Mouse (Mus musculus) liver, embryonic 14.5 days (tissue): ENCODE measurements at regions not wholly inside any gene's neighbourhood (a gene's known extent, or its start where the extent isn't known, plus 50 kb on each side); places are given as distances from the start of the nearest gene placed in this dataset.

ENCODE experiments used
- ATAC-seq: fragments of 200-750 bp; cut with Nextera tagmentation; 2 replicates; pipeline ENCODE4 v1.8.0; 2017; ENCODE audit warnings: moderate number of reproducible peaks, mild to moderate bottlenecking, moderate library complexity; ENCODE audit not compliant: insufficient read depth
- DNase-seq, 3 experiments: peaks; one replicate each; pipeline ENCODE4 v3.0.0-alpha.2; 2012 to 2013; ENCODE audit warnings: low read depth in 3 of 3, low spot score in 3 of 3
- H3K27ac ChIP-seq: fragments of 300-500 bp; sonication (generic); 2 replicates; pipeline ENCODE4 v1.5.1; 2014; ENCODE audit warnings: moderate library complexity, mild to moderate bottlenecking, control low read depth, inconsistent platforms
- H3K27me3 ChIP-seq: fragments of 300-500 bp; sonication (generic); 2 replicates; pipeline ENCODE4 v1.6.1; 2014; ENCODE audit warnings: mild to moderate bottlenecking, low read length, moderate library complexity; ENCODE audit not compliant: control insufficient read depth, insufficient read depth
- H3K36me3 ChIP-seq: fragments of 300-500 bp; sonication (generic); replicated peaks from 2 replicates; pipeline ENCODE4 v1.6.1; 2014; ENCODE audit warnings: low read depth; ENCODE audit not compliant: control insufficient read depth, insufficient read depth
- H3K4me1 ChIP-seq, 2 experiments: fragments of 200-500 bp in 1 of 2; fragments of 300-500 bp in 1 of 2; sonication (generic) in 1 of 2; replicated peaks; 2 replicates each; pipeline ENCODE4 v1.6.1; 2012 to 2014; ENCODE audit warnings: antibody characterized with exemption in 1 of 2, inconsistent platforms in 1 of 2, low read length in 1 of 2; ENCODE audit not compliant: control insufficient read depth in 2 of 2, insufficient read depth in 2 of 2
- H3K4me2 ChIP-seq: fragments of 300-500 bp; sonication (generic); 2 replicates; pipeline ENCODE4 v1.6.1; 2014; ENCODE audit warnings: low read depth, mild to moderate bottlenecking, control low read depth, moderate library complexity
- H3K4me3 ChIP-seq, 2 experiments: fragments of 200-500 bp in 1 of 2; fragments of 300-500 bp in 1 of 2; sonication (generic) in 1 of 2; 2 replicates each; pipeline ENCODE4 v1.5.1; 2012 to 2014; ENCODE audit warnings: low read depth in 2 of 2, low read length in 2 of 2, mild to moderate bottlenecking in 2 of 2, control low read depth in 1 of 2, inconsistent platforms in 1 of 2, moderate library complexity in 1 of 2; ENCODE audit not compliant: insufficient read depth in 1 of 2
- H3K9ac ChIP-seq: fragments of 300-500 bp; sonication (generic); replicated peaks from 2 replicates; pipeline ENCODE4 v1.6.1; 2014; ENCODE audit warnings: mild to moderate bottlenecking, control low read depth, moderate library complexity
- H3K9me3 ChIP-seq: fragments of 300-500 bp; sonication (generic); 2 replicates; pipeline ENCODE4 v1.6.1; 2016; ENCODE audit warnings: low read length, mixed read lengths; ENCODE audit not compliant: control insufficient read depth
- CTCF ChIP-seq: IDR thresholded peaks from 2 replicates; pipeline ENCODE4 v1.5.1; 2016; ENCODE audit warnings: antibody characterized with exemption, low read depth, control low read depth
- EP300 ChIP-seq: IDR thresholded peaks from 2 replicates; pipeline ENCODE4 v1.6.1; 2016; ENCODE audit warnings: antibody characterized with exemption, low read depth
- WGBS: fragments of 180-500 bp; shearing (Covaris S2); extraction: QIAGEN DNeasy Blood & Tissue Kit; methylation state at CpG from one replicate; pipeline ENCODE4 v1.1.7; 2014; ENCODE audit not compliant: insufficient replicate concordance; 5-methylcytosine and 5-hydroxymethylcytosine counted together

DNA sequence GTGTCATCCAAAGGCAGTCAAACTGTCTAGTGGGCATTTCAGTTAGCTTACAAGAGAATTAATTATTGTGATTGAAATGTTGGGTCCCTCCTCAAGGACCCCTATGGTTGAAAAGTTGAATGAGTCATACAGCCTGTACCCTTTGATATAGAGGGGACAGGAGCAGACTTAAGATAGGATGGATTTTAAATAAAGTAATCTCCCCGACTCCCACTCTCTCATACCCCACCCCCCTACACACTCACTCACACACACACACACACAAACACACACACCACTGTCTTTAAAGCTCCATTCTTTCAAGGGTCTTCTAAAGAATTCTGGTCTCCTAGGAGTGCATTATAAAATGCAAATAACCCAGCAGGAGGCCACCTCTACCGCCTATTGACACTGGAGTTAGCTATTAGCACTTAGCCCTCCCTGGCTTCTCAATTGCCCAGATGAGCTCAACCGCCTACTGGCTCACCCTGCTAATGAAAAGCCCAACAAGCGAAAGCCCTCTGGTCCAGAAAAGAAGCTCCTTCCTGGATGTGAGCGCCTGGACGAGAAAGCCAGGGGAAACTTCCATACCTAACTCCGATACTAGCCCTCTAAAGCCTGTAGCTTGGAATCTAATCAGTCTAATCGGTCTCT is 236.3 kb upstream of the Rgma start:
- WGBS, result 7% methylated on average over 8 of the region's 8 CpGs
- no peak for TF ChIP-seq CTCF
- no peak for TF ChIP-seq EP300
- Histone ChIP-seq H3K27me3 (peaks cover 2% of the 10 kb centered on the region; the same call in 1 of the 2 replicates), H3K4me3 (no peak overlapping the region), H3K9ac (no peak overlapping the region), H3K4me1 (no peaks in the 10 kb centered on the region), H3K4me2 (no peak overlapping the region), H3K27ac (no peak overlapping the region), H3K9me3 (no peaks in the 10 kb centered on the region), H3K36me3 (no peaks in the 10 kb centered on the region)
- ATAC-seq, result no peak
- DNase-seq, result no peak

DNA sequence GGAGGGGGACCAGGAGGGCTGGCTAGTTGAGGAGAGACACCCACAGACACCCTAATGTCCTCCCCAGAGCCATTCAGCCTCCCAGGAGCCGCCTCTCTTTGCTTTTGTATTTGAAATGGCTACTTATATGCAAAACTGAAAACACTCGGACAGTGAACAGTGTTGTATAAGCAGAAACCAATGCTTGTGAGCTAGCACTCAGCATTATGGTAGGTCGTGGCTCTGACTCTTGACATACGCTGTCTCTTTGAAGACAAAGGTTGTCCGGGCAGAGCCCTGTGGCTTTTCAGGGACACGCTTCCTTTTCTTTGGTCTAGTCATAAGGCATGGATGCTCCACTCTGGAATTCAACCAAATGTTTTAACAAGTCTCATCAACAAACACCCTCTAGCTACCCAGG is 235.4 kb upstream of the Rgma start:
- WGBS, result 23% methylated on average over 6 of the region's 6 CpGs
- Histone ChIP-seq H3K4me1 (no peaks in the 10 kb centered on the region), H3K27me3 (peaks cover 2% of the 10 kb centered on the region; the same call in 1 of the 2 replicates), H3K36me3 (no peaks in the 10 kb centered on the region), H3K4me3 (no peak overlapping the region), H3K9me3 (no peaks in the 10 kb centered on the region), H3K4me2 (no peak overlapping the region), H3K27ac (no peak overlapping the region), H3K9ac (no peak overlapping the region)
- TF ChIP-seq CTCF, result no peak
- no peak for TF ChIP-seq EP300
- no peak for ATAC-seq
- DNase-seq, result no peak

DNA sequence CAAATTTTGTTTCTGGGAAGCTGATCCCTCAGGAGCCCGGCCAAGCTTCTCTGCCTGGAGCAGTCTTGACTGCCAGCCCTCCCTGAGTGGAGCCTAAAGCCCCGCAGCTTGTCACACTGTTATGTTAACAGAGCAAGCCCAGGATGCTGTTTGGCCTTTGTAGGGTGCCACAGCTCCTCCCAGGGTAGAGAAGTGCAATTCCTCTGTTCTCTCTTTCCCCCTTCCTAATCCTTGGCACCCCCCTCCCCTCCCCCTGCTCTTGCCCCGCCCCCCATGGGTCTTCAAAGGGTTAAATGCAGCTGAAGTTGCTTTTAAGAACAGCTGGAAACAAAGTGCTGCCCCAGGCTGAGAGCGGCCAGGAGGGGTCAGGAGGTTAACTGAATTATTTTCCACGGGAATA is 234.1 kb upstream of the Rgma start:
- Histone ChIP-seq H3K4me1 (no peaks in the 10 kb centered on the region), H3K4me3 (no peak overlapping the region), H3K9ac (no peak overlapping the region), H3K4me2 (no peak overlapping the region), H3K9me3 (no peaks in the 10 kb centered on the region), H3K27ac (no peak overlapping the region), H3K36me3 (no peaks in the 10 kb centered on the region), H3K27me3 (peaks cover 2% of the 10 kb centered on the region; the same call in 1 of the 2 replicates)
- DNase-seq (no peak), ATAC-seq (no peak)
- WGBS, result 13% methylated on average over 5 of the region's 5 CpGs
- TF ChIP-seq CTCF, result no peak
- TF ChIP-seq EP300, result no peak

DNA sequence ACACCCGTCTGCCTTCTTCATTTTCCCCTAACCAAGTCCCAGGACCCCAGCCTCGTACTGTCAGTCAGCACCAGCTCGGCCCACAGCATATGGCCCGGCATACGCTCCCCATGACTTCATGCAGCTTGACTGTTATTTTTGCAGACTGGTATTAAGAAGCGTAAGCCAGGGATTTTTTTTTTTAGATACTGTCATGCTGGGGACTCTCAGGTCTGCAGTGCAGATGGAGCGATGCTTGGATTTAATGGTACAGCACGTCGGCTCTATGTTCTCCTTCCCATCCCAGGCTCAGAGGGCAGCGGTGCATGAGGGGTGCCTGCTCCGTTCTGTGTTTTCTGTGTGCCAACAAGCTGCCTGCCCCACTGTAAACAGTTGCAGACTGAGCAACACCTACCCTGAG is 231.4 kb upstream of the Rgma start:
- Histone ChIP-seq H3K4me1 (no peaks in the 10 kb centered on the region), H3K4me2 (no peak overlapping the region), H3K9me3 (no peaks in the 10 kb centered on the region), H3K4me3 (no peak overlapping the region), H3K9ac (no peak overlapping the region), H3K36me3 (no peaks in the 10 kb centered on the region), H3K27me3 (peaks cover 2% of the 10 kb centered on the region; the same call in 1 of the 2 replicates), H3K27ac (no peak overlapping the region)
- DNase-seq (no peak), ATAC-seq (no peak)
- TF ChIP-seq CTCF, result no peak
- no peak for TF ChIP-seq EP300
- WGBS, result 59% methylated on average over 11 of the region's 11 CpGs

DNA sequence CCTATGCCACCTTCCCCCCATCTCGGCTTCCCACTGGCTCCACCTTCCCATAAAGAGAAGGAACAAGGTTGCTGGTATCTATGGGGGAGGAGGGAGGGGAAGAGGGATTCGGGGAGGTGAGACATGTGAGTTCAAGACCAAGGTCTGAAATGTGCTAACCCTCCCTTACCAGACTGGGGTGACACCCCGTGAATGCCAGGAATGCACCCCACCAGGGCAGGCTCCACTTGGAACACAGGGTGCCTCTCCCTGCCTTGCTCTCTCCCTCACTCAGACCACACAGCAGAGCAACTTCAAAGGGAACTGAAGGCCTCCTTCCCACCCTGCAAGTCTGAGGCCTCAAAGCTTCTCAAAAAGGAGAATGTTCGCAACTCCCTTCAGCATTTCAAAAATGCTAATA is 230.5 kb upstream of the Rgma start:
- no peak overlapping the region for H3K27ac ChIP-seq
- no peak overlapping the region for H3K9ac ChIP-seq
- H3K4me2 ChIP-seq, result no peak overlapping the region
- WGBS, result 31% methylated on average over 4 of the region's 4 CpGs
- no peaks in the 10 kb centered on the region for H3K4me1 ChIP-seq
- H3K4me3 ChIP-seq, result no peak overlapping the region
- DNase-seq, result no peak
- ATAC-seq, result no peak
- H3K36me3 ChIP-seq, result no peaks in the 10 kb centered on the region
- H3K27me3 ChIP-seq, result peaks cover 2% of the 10 kb centered on the region; the same call in 1 of the 2 replicates
- no peaks in the 10 kb centered on the region for H3K9me3 ChIP-seq
- no peak for TF ChIP-seq EP300
- no peak for TF ChIP-seq CTCF
